Mouse (Mus musculus): ENCODE data around the gene Tnp1. TPM values are rescaled to one million over a fixed set of nuclear protein-coding genes. Genes with fewer than 3 reads are reported as not detected.
A peak's percentile ranks its signal among the peaks of the same experiment; 100 is the strongest.

Gene Tnp1
- not detected in 2 replicates for polyA plus RNA-seq (2015; fragmentation: Nextera tagmentation; extraction: Ambion mirVana)

DNA sequence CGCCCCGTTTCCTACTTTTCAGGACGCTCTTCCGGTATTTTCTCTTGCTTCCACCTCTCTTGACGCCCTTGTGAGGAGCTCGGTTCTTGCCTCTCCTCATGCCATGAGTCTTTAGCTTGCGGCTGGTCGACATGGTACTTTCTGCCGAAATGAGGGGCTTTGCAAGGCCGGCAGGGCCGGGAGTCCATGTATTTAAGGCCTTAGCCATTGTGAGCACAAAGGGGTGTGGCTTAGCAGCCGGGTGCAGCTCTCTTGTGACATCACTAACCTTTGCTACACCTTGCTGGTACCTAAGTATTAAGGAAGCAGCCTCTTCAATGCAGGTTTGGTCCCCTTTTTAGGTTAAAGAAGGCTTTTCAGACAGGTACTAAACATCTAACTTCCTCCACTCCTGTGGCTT lies at the start of gene Tnp1:
Gene Tnp1 (minus strand): TSS at position 179 of the 400 bp plus-strand sequence.
- H3K4me2 ChIP-seq (ENCODE audit: low read length): no peak within 1 kb of the TSS
- no peak for ATAC-seq
- no peaks in the 10 kb centered on the region for H3K27me3 ChIP-seq (replicated peaks; ENCODE audit: control insufficient read depth, insufficient read depth, low read length)
- no peaks in the 10 kb centered on the region for H3K9me3 ChIP-seq (ENCODE audit: control insufficient read depth, low read length)
- H3K9ac ChIP-seq (ENCODE audit: low read depth, low read length): no peak within 1 kb of the TSS
- no peaks in the 10 kb centered on the region for H3K4me1 ChIP-seq (ENCODE audit: control insufficient read depth, insufficient read depth, low read depth, low read length)
- no peak within 1 kb of the TSS for H3K4me3 ChIP-seq (ENCODE audit: low read length)
- H3K27ac ChIP-seq (ENCODE audit: low read depth, low read length): no peak within 1 kb of the TSS
- no peaks in the 10 kb centered on the region for H3K36me3 ChIP-seq (ENCODE audit: control insufficient read depth, insufficient read depth, low read length)
- 94% methylated on average over 12 of the region's 12 CpGs for WGBS

DNA sequence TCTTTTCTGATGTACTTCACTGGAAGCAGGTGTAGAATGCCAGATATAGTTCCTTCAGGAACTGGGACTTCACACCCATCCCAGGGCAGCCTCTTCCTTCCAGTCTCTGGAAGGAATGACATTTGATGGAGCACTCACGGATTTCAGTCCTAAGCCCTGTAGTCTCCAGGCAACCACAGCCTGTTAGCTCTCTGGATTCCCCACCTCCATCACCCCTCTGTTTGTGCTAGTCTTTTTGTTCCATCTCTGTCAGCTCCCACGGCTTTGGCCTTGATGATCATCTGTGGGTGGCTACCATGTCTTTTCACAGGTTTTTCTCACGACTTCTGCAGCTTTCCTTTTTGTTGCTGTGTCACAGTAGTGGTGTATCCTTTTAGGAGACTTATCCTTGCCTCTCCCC lies 48.6 kb upstream of the Tnp1 start:
- H3K27ac ChIP-seq (ENCODE audit: low read depth, low read length): no peak overlapping the region
- H3K9ac ChIP-seq (ENCODE audit: low read depth, low read length): no peak overlapping the region
- H3K4me2 ChIP-seq (ENCODE audit: low read length): no peak overlapping the region
- H3K9me3 ChIP-seq (ENCODE audit: control insufficient read depth, low read length): no peaks in the 10 kb centered on the region
- H3K36me3 ChIP-seq (ENCODE audit: control insufficient read depth, insufficient read depth, low read length): no peaks in the 10 kb centered on the region
- no peaks in the 10 kb centered on the region for H3K4me1 ChIP-seq (ENCODE audit: control insufficient read depth, insufficient read depth, low read depth, low read length)
- no peaks in the 10 kb centered on the region for H3K27me3 ChIP-seq (replicated peaks; ENCODE audit: control insufficient read depth, insufficient read depth, low read length)
- ATAC-seq: no peak
- no peak overlapping the region for H3K4me3 ChIP-seq (ENCODE audit: low read length)
- 44% methylated on average over 3 of the region's 3 CpGs for WGBS

DNA sequence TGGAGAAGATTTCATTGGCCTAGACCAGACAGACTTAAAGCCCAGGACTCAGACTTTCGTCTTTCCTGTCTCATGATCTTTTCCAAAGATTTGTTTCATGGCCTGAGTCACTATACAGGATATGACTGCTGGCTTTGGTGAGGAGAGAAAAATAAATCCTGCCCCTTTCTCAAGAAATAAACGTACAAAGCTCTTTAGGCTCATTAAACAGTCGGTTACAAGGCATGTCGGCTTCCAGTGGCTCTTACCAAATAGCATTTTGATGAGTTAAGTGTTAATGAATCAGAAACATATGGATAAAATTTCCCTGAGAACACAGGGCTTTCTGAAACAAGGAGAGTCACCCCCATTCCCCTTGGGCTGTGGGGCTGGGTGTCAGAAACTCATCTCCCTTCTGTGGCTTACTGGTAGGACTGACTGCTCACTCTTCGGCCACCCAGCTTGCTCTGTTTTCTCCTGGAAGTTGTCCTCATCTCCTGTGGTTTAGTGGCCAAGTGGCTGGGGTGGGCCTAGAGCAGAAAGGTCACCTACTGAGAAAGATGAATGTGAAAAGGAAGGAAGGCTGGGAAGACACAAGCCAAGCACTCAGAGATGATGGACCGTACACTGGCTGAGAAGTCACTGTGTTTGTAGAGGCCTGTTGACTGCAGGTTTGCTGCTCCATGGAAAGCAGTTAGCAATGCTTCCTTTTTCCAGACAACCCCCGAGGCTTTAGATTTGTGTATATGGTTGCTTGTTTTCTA lies 46.0 kb upstream of the Tnp1 start:
- no peaks in the 10 kb centered on the region for H3K36me3 ChIP-seq (ENCODE audit: control insufficient read depth, insufficient read depth, low read length)
- WGBS: 75% methylated on average over 7 of the region's 7 CpGs
- no peaks in the 10 kb centered on the region for H3K4me1 ChIP-seq (ENCODE audit: control insufficient read depth, insufficient read depth, low read depth, low read length)
- ATAC-seq: no peak
- no peaks in the 10 kb centered on the region for H3K27me3 ChIP-seq (replicated peaks; ENCODE audit: control insufficient read depth, insufficient read depth, low read length)
- no peaks in the 10 kb centered on the region for H3K9me3 ChIP-seq (ENCODE audit: control insufficient read depth, low read length)
- H3K4me2 ChIP-seq (ENCODE audit: low read length): no peak overlapping the region
- no peak overlapping the region for H3K4me3 ChIP-seq (ENCODE audit: low read length)
- no peak overlapping the region for H3K9ac ChIP-seq (ENCODE audit: low read depth, low read length)
- H3K27ac ChIP-seq (ENCODE audit: low read depth, low read length): no peak overlapping the region

DNA sequence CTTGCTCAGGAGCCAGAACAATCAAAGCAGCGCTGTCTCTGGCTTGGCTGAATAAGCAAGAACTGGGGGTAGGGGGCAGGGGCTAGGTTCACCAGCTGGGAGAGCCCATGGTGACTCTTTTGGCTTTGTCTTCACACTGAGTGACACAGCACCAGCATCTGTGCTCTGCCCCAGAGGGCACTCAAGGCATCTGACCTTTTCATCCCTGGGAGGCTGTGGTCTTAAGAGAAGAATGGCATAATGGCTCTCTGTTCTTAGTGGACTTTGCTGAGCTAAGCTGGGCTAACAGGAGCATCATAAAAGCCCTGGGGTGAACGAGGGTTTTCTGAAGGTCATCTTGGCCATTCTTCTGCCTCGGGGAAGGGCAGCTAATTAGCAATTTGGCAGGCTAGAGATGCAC lies 44.6 kb upstream of the Tnp1 start:
- ATAC-seq: no peak
- Histone ChIP-seq H3K4me1 (ENCODE audit: control insufficient read depth, insufficient read depth, low read depth, low read length) (no peaks in the 10 kb centered on the region), H3K4me2 (ENCODE audit: low read length) (no peak overlapping the region), H3K4me3 (ENCODE audit: low read length) (no peak overlapping the region), H3K36me3 (ENCODE audit: control insufficient read depth, insufficient read depth, low read length) (no peaks in the 10 kb centered on the region), H3K27ac (ENCODE audit: low read depth, low read length) (no peak overlapping the region), H3K27me3 (replicated peaks; ENCODE audit: control insufficient read depth, insufficient read depth, low read length) (no peaks in the 10 kb centered on the region), H3K9ac (ENCODE audit: low read depth, low read length) (no peak overlapping the region), H3K9me3 (ENCODE audit: control insufficient read depth, low read length) (no peaks in the 10 kb centered on the region)
- WGBS: 12% methylated on average over 3 of the region's 3 CpGs

DNA sequence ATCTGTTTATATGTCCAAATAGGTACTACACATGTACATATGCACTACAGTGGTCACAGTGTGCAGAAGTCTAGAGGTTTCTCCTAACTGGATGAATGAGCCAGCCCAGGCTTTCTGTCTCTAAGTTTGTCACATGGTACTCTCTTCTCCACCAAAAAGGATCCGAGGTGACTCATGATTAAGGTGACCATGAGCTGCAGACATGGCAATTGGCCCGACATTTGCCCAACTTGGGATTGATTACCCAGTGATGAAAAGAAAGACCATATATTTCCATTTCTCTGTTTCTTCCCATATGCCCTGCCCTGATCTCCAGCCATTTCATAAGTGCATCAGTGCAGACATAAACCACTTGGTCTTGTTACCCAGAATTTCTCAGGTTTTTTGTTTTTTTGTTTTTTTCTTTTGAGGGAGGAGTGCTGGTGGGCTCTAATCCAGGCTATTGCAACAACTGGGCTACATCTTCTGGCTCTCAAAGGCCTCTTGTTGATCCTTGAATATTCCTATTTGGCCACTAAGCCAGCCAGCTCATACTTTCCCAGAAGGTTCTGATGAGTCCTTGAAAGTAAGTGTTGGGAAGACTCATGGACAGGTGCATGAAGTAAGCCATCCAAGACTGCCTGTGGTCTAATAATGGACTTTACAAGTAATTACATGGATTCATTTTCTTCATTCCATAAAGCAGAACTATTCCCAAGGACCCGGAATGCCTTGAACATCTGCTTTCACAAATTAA lies 40.7 kb upstream of the Tnp1 start:
- Histone ChIP-seq H3K4me1 (ENCODE audit: control insufficient read depth, insufficient read depth, low read depth, low read length) (peaks cover 5% of the 10 kb centered on the region), H3K4me3 (ENCODE audit: low read length) (no peak overlapping the region), H3K9ac (ENCODE audit: low read depth, low read length) (no peak overlapping the region), H3K27me3 (replicated peaks; ENCODE audit: control insufficient read depth, insufficient read depth, low read length) (no peaks in the 10 kb centered on the region), H3K36me3 (ENCODE audit: control insufficient read depth, insufficient read depth, low read length) (no peaks in the 10 kb centered on the region), H3K9me3 (ENCODE audit: control insufficient read depth, low read length) (no peaks in the 10 kb centered on the region), H3K4me2 (ENCODE audit: low read length) (no peak overlapping the region), H3K27ac (ENCODE audit: low read depth, low read length) (no peak overlapping the region)
- WGBS: 91% methylated on average over 3 of the region's 3 CpGs
- no peak for ATAC-seq

DNA sequence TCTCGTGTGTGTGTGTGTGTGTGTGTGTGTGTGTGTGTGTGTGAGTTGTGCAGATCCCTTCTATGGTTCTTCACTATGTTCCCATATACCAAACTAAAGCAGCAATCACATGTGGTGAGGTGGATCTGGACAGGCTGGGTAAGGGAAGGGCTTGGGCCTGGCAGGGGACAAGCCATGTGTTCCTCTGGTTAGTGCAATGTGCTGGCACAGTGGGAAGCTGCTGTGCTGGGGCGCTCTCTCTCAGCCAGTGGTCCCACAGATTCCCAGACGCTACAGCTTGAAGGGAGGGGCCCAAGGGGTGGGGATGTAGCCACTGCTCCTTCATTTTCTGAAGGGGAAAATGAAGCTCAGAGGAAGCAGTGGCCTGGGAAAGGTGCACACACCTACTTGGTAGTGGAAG lies 40.1 kb upstream of the Tnp1 start:
- H3K27ac ChIP-seq (ENCODE audit: low read depth, low read length): no peak overlapping the region
- ATAC-seq: peak; percentile 37; the same call in 1 of the 2 replicates
- 45% methylated on average over 3 of the region's 3 CpGs for WGBS
- no peak overlapping the region for H3K4me2 ChIP-seq (ENCODE audit: low read length)
- H3K27me3 ChIP-seq (replicated peaks; ENCODE audit: control insufficient read depth, insufficient read depth, low read length): no peaks in the 10 kb centered on the region
- no peaks in the 10 kb centered on the region for H3K9me3 ChIP-seq (ENCODE audit: control insufficient read depth, low read length)
- H3K4me3 ChIP-seq (ENCODE audit: low read length): no peak overlapping the region
- peaks cover 5% of the 10 kb centered on the region for H3K4me1 ChIP-seq (ENCODE audit: control insufficient read depth, insufficient read depth, low read depth, low read length)
- H3K9ac ChIP-seq (ENCODE audit: low read depth, low read length): no peak overlapping the region
- no peaks in the 10 kb centered on the region for H3K36me3 ChIP-seq (ENCODE audit: control insufficient read depth, insufficient read depth, low read length)

DNA sequence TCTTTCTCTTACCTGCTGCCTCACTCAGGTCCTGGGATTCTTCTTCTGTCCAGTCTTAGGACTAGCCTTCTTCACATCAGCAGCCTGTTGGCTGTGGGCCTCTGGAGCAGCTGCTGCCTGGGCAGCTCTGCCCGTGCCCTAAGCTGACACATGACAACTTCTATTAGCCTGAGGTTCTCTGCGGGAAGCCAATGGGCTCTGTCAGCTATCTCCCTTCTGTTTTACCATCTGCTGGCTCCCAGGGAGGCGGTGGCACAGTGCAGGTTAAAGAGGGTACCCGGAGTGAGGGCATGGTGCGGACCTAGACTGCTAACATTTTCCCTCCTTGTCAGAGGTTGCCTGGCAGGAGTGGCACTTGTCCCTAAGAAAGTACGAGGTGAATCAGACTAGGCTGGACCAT lies 39.5 kb upstream of the Tnp1 start:
- peak; percentile 79 for ATAC-seq
- Histone ChIP-seq H3K27me3 (replicated peaks; ENCODE audit: control insufficient read depth, insufficient read depth, low read length) (no peaks in the 10 kb centered on the region), H3K4me3 (ENCODE audit: low read length) (no peak overlapping the region), H3K9me3 (ENCODE audit: control insufficient read depth, low read length) (no peaks in the 10 kb centered on the region), H3K4me1 (ENCODE audit: control insufficient read depth, insufficient read depth, low read depth, low read length) (peaks cover 5% of the 10 kb centered on the region), H3K9ac (ENCODE audit: low read depth, low read length) (no peak overlapping the region), H3K36me3 (ENCODE audit: control insufficient read depth, insufficient read depth, low read length) (no peaks in the 10 kb centered on the region), H3K27ac (ENCODE audit: low read depth, low read length) (no peak overlapping the region), H3K4me2 (ENCODE audit: low read length) (no peak overlapping the region)
- 35% methylated on average over 6 of the region's 6 CpGs for WGBS

DNA sequence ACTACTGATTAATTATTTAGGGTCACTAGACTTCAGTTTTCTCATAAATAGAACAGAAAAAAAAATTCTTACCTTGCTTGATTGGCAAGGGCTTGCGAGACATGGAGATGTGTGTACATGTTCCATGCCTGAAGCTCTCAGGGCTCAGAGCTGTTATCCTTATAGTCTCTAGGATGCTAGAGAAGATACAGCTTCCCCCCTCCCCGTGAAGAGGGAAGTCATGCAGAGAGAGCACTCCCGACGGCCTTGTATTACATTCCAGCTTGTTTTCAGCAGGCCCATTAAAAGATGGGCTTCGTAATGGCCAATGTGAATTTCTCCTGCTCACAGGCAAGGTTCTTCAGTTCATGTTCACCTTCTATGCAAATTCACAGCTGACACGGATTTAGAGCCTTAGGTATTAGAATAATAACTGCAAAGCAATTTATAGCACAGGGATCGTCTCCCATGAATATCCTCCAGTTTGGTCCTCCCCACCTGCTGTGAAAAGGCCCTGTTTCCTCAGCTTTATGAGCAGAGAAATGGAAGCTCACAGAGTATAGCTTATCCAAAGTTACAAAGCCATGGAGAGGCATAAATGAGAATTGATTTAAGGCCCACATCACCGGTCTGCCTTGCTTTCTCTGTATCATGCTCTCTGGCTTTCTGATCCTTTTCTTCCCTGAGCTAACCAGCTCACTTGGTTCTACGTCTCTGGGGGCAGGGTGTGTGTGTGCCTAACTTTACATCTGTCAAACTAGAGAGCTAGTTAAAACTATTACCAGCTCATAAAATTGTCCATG lies 38.0 kb upstream of the Tnp1 start:
- no peak overlapping the region for H3K4me3 ChIP-seq (ENCODE audit: low read length)
- no peak overlapping the region for H3K4me2 ChIP-seq (ENCODE audit: low read length)
- WGBS: 33% methylated on average over 9 of the region's 9 CpGs
- no peak overlapping the region for H3K9ac ChIP-seq (ENCODE audit: low read depth, low read length)
- H3K27me3 ChIP-seq (replicated peaks; ENCODE audit: control insufficient read depth, insufficient read depth, low read length): no peaks in the 10 kb centered on the region
- H3K27ac ChIP-seq (ENCODE audit: low read depth, low read length): no peak overlapping the region; the same call in 1 of the 2 replicates
- no peaks in the 10 kb centered on the region for H3K9me3 ChIP-seq (ENCODE audit: control insufficient read depth, low read length)
- H3K4me1 ChIP-seq (ENCODE audit: control insufficient read depth, insufficient read depth, low read depth, low read length): peaks cover 5% of the 10 kb centered on the region
- no peak for ATAC-seq
- no peaks in the 10 kb centered on the region for H3K36me3 ChIP-seq (ENCODE audit: control insufficient read depth, insufficient read depth, low read length)
